Mouse (Mus musculus): Measurements from ENCODE around the gene Tmem200b. TPM values are rescaled to one million over a fixed set of nuclear protein-coding genes. Genes with fewer than 3 reads are reported as not detected.

Tmem200b gene
- total and polyA plus RNA-seq, 2 experiments from 2014 or later, result 0.97 to 23.5 TPM

- peaks cover 60% of the 10 kb centered on the region for H3K36me3 ChIP-seq (replicated peaks; ENCODE audit: control insufficient read depth, insufficient read depth, low read length)
- H3K9ac ChIP-seq (replicated peaks; ENCODE audit: low read depth, low read length), result no peak overlapping the region
- no peaks in the 10 kb centered on the region for H3K9me3 ChIP-seq (replicated peaks; ENCODE audit: control insufficient read depth, low read length)
- no peak overlapping the region for H3K27ac ChIP-seq (ENCODE audit: low read depth)
- 31% methylated on average over 1 of the region's 1 CpGs for WGBS
- peaks cover 14% of the 10 kb centered on the region for H3K4me1 ChIP-seq (ENCODE audit: control insufficient read depth, insufficient read depth)
- ATAC-seq (ENCODE audit: insufficient read depth, low read depth) (no peak), DNase-seq (ENCODE audit: low spot score) (no peak)
- H3K4me2 ChIP-seq (ENCODE audit: low read depth, low read length), result no peak overlapping the region
- TF ChIP-seq CTCF (IDR thresholded peaks at IDR 0.05; ENCODE audit: low read depth), result no peak
- TF ChIP-seq EP300 (IDR thresholded peaks at IDR 0.05; ENCODE audit: low read depth), result no peak
- no peak overlapping the region for H3K4me3 ChIP-seq (ENCODE audit: low read depth, low read length)
- H3K27me3 ChIP-seq (ENCODE audit: control insufficient read depth, insufficient read depth, low read length), result no peaks in the 10 kb centered on the region
These were observed 33.0 kb upstream of the Tmem200b start for GRCm38 (mm10) chr4:131888564-131888963.

GRCm38 (mm10) chr4:131890692-131891091, 30.9 kb upstream of the Tmem200b start:
- H3K27me3 ChIP-seq (ENCODE audit: control insufficient read depth, insufficient read depth, low read length), result no peaks in the 10 kb centered on the region
- 0 out of 2 replicates have a peak, but pooled peaks cover 5% of the 10 kb centered on the region for H3K4me1 ChIP-seq (ENCODE audit: control insufficient read depth, insufficient read depth)
- no peak for ATAC-seq (ENCODE audit: insufficient read depth, low read depth)
- TF ChIP-seq EP300 (IDR thresholded peaks at IDR 0.05; ENCODE audit: low read depth) (no peak), CTCF (IDR thresholded peaks at IDR 0.05; ENCODE audit: low read depth) (no peak)
- peaks cover 68% of the 10 kb centered on the region for H3K36me3 ChIP-seq (replicated peaks; ENCODE audit: control insufficient read depth, insufficient read depth, low read length)
- no peak overlapping the region for H3K27ac ChIP-seq (ENCODE audit: low read depth)
- no peak overlapping the region for H3K4me2 ChIP-seq (ENCODE audit: low read depth, low read length)
- no peaks in the 10 kb centered on the region for H3K9me3 ChIP-seq (replicated peaks; ENCODE audit: control insufficient read depth, low read length)
- DNase-seq (ENCODE audit: low spot score), result no peak
- H3K9ac ChIP-seq (replicated peaks; ENCODE audit: low read depth, low read length), result no peak overlapping the region
- no peak overlapping the region for H3K4me3 ChIP-seq (ENCODE audit: low read depth, low read length)
- 78% methylated on average over 3 of the region's 3 CpGs for WGBS

GRCm38 (mm10) chr4:131897109-131897508, 24.5 kb upstream of the Tmem200b start:
- H3K4me2 ChIP-seq (ENCODE audit: low read depth, low read length), result no peak overlapping the region
- H3K4me1 ChIP-seq (ENCODE audit: control insufficient read depth, insufficient read depth), result peaks cover 6% of the 10 kb centered on the region; the same call in 1 of the 2 replicates
- H3K9ac ChIP-seq (replicated peaks; ENCODE audit: low read depth, low read length), result no peak overlapping the region
- H3K9me3 ChIP-seq (replicated peaks; ENCODE audit: control insufficient read depth, low read length), result no peaks in the 10 kb centered on the region
- WGBS, result 90% methylated on average over 5 of the region's 5 CpGs
- no peak overlapping the region for H3K4me3 ChIP-seq (ENCODE audit: low read depth, low read length)
- ATAC-seq (ENCODE audit: insufficient read depth, low read depth), result no peak
- no peak for TF ChIP-seq CTCF (IDR thresholded peaks at IDR 0.05; ENCODE audit: low read depth)
- DNase-seq (ENCODE audit: low spot score), result no peak
- H3K27me3 ChIP-seq (ENCODE audit: control insufficient read depth, insufficient read depth, low read length), result no peaks in the 10 kb centered on the region
- peaks cover 83% of the 10 kb centered on the region for H3K36me3 ChIP-seq (replicated peaks; ENCODE audit: control insufficient read depth, insufficient read depth, low read length)
- no peak overlapping the region for H3K27ac ChIP-seq (ENCODE audit: low read depth)

- no peaks in the 10 kb centered on the region for H3K9me3 ChIP-seq (replicated peaks; ENCODE audit: control insufficient read depth, low read length)
- H3K4me3 ChIP-seq (ENCODE audit: low read depth, low read length), result no peak overlapping the region
- no peaks in the 10 kb centered on the region for H3K27me3 ChIP-seq (ENCODE audit: control insufficient read depth, insufficient read depth, low read length)
- peaks cover 82% of the 10 kb centered on the region for H3K36me3 ChIP-seq (replicated peaks; ENCODE audit: control insufficient read depth, insufficient read depth, low read length)
- no peak for DNase-seq (ENCODE audit: low spot score)
- no peak overlapping the region for H3K9ac ChIP-seq (replicated peaks; ENCODE audit: low read depth, low read length)
- TF ChIP-seq EP300 (IDR thresholded peaks at IDR 0.05; ENCODE audit: low read depth) (no peak), CTCF (IDR thresholded peaks at IDR 0.05; ENCODE audit: low read depth) (no peak)
- H3K27ac ChIP-seq (ENCODE audit: low read depth), result no peak overlapping the region
- ATAC-seq (ENCODE audit: insufficient read depth, low read depth), result no peak
- H3K4me2 ChIP-seq (ENCODE audit: low read depth, low read length), result no peak overlapping the region
- 88% methylated on average over 8 of the region's 8 CpGs for WGBS
- peaks cover 6% of the 10 kb centered on the region; the same call in 1 of the 2 replicates for H3K4me1 ChIP-seq (ENCODE audit: control insufficient read depth, insufficient read depth)
These were observed 23.8 kb upstream of the Tmem200b start for GRCm38 (mm10) chr4:131897787-131898186.

- WGBS, result 74% methylated on average over 12 of the region's 12 CpGs
- DNase-seq (ENCODE audit: low spot score) (no peak), ATAC-seq (ENCODE audit: insufficient read depth, low read depth) (no peak)
- Histone ChIP-seq H3K36me3 (replicated peaks; ENCODE audit: control insufficient read depth, insufficient read depth, low read length) (peaks cover 75% of the 10 kb centered on the region), H3K9me3 (replicated peaks; ENCODE audit: control insufficient read depth, low read length) (no peaks in the 10 kb centered on the region), H3K27me3 (ENCODE audit: control insufficient read depth, insufficient read depth, low read length) (no peaks in the 10 kb centered on the region), H3K4me1 (ENCODE audit: control insufficient read depth, insufficient read depth) (peaks cover 6% of the 10 kb centered on the region; the same call in 1 of the 2 replicates), H3K9ac (replicated peaks; ENCODE audit: low read depth, low read length) (no peak overlapping the region), H3K4me3 (ENCODE audit: low read depth, low read length) (no peak overlapping the region), H3K27ac (ENCODE audit: low read depth) (peak overlapping the region; percentile 18; the same call in 1 of the 2 replicates), H3K4me2 (ENCODE audit: low read depth, low read length) (no peak overlapping the region)
- TF ChIP-seq EP300 (IDR thresholded peaks at IDR 0.05; ENCODE audit: low read depth) (no peak), CTCF (IDR thresholded peaks at IDR 0.05; ENCODE audit: low read depth) (no peak)
These were observed 22.9 kb upstream of the Tmem200b start for GRCm38 (mm10) chr4:131898503-131899179.

GRCm38 (mm10) chr4:131899180-131899554, 22.4 kb upstream of the Tmem200b start:
- WGBS, result 36% methylated on average over 6 of the region's 6 CpGs

More at GRCm38 (mm10) chr4:131899180-131899554, 22.4 kb upstream of the Tmem200b start:
- H3K4me2 ChIP-seq (ENCODE audit: low read depth, low read length), result no peak overlapping the region
- H3K9me3 ChIP-seq (replicated peaks; ENCODE audit: control insufficient read depth, low read length), result no peaks in the 10 kb centered on the region
- H3K27me3 ChIP-seq (ENCODE audit: control insufficient read depth, insufficient read depth, low read length), result no peaks in the 10 kb centered on the region
- peaks cover 75% of the 10 kb centered on the region for H3K36me3 ChIP-seq (replicated peaks; ENCODE audit: control insufficient read depth, insufficient read depth, low read length)
- DNase-seq (ENCODE audit: low spot score) (peak; percentile 45), ATAC-seq (ENCODE audit: insufficient read depth, low read depth) (no peak)
- H3K27ac ChIP-seq (ENCODE audit: low read depth), result 0 out of 2 replicates have a peak overlapping the region, but pooled peaks have one; percentile 18
- no peak overlapping the region for H3K9ac ChIP-seq (replicated peaks; ENCODE audit: low read depth, low read length)
- H3K4me3 ChIP-seq (ENCODE audit: low read depth, low read length), result no peak overlapping the region
- TF ChIP-seq CTCF (IDR thresholded peaks at IDR 0.05; ENCODE audit: low read depth), result no peak
- no peak for TF ChIP-seq EP300 (IDR thresholded peaks at IDR 0.05; ENCODE audit: low read depth)
- H3K4me1 ChIP-seq (ENCODE audit: control insufficient read depth, insufficient read depth), result peaks cover 6% of the 10 kb centered on the region; the same call in 1 of the 2 replicates
